Mouse (Mus musculus) forebrain, postnatal 0 days (tissue): ENCODE data around the gene Ildr1. TPM values are rescaled to one million over a fixed set of nuclear protein-coding genes. Genes with fewer than 3 reads are reported as not detected.

Experiments used
- ATAC-seq: fragments of 200-750 bp; cut with Nextera tagmentation; 2 replicates; pipeline ENCODE4 v1.8.0; 2017; ENCODE audit warnings: mild to moderate bottlenecking, moderate library complexity
- DNase-seq: peaks from one replicate; pipeline ENCODE4 v3.0.0-alpha.2; 2015
- H3K27ac ChIP-seq: fragments of 300-500 bp; sonication (generic); 2 replicates; pipeline ENCODE4 v1.5.1; 2014; ENCODE audit warnings: low read depth, mild to moderate bottlenecking, antibody characterized with exemption, low read length, moderate library complexity, mixed read lengths
- H3K27me3 ChIP-seq: fragments of 300-500 bp; sonication (generic); 2 replicates; pipeline ENCODE4 v1.6.1; 2014; ENCODE audit warnings: mild to moderate bottlenecking, low read length, mixed read lengths; ENCODE audit not compliant: insufficient read depth
- H3K36me3 ChIP-seq: fragments of 300-500 bp; sonication (generic); 2 replicates; pipeline ENCODE4 v1.6.1; 2014; ENCODE audit warnings: mild to moderate bottlenecking, moderate library complexity; ENCODE audit not compliant: insufficient read depth
- H3K4me1 ChIP-seq: fragments of 300-500 bp; sonication (generic); 2 replicates; pipeline ENCODE4 v1.6.1; 2014; ENCODE audit warnings: antibody characterized with exemption; ENCODE audit not compliant: insufficient read depth
- H3K4me2 ChIP-seq: fragments of 300-500 bp; sonication (generic); 2 replicates; pipeline ENCODE4 v1.6.1; 2014; ENCODE audit warnings: low read depth, mild to moderate bottlenecking, moderate library complexity
- H3K4me3 ChIP-seq: fragments of 300-500 bp; sonication (generic); 2 replicates; pipeline ENCODE4 v1.5.1; 2014; ENCODE audit warnings: low read depth, low read length, mixed read lengths
- H3K9ac ChIP-seq: fragments of 300-500 bp; sonication (generic); 2 replicates; pipeline ENCODE4 v1.6.1; 2014; ENCODE audit warnings: mild to moderate bottlenecking
- H3K9me3 ChIP-seq: fragments of 300-500 bp; sonication (generic); 2 replicates; pipeline ENCODE4 v1.6.1; 2016; ENCODE audit warnings: low read length
- CTCF ChIP-seq: sonication (generic); IDR thresholded peaks from 2 replicates; pipeline ENCODE4 v1.5.1; 2016; ENCODE audit warnings: antibody characterized with exemption, control low read depth, low read depth
- WGBS: fragments of 180-500 bp; shearing (Covaris S2); extraction: QIAGEN DNeasy Blood & Tissue Kit; methylation state at CpG from one replicate; pipeline ENCODE4 v1.1.7; 2014; 5-methylcytosine and 5-hydroxymethylcytosine counted together
- polyA plus RNA-seq: library from polyadenylated mRNA; unstranded; fragments of >200 nt; fragmentation: Nextera tagmentation; extraction: Ambion mirVana; gene quantifications from 2 replicates; pipeline ENCODE4 v1.2.1, GENCODE M21; 2015
- total RNA-seq: library from RNA; depleted of rRNA; stranded (reverse); fragments of >200 nt; gene quantifications from 2 replicates; pipeline ENCODE4 v1.2.3, GENCODE M21; 2014

The Ildr1 gene
- total and polyA plus RNA-seq, 2 experiments from 2014 or later: 0.76 to 1.1 TPM

DNA sequence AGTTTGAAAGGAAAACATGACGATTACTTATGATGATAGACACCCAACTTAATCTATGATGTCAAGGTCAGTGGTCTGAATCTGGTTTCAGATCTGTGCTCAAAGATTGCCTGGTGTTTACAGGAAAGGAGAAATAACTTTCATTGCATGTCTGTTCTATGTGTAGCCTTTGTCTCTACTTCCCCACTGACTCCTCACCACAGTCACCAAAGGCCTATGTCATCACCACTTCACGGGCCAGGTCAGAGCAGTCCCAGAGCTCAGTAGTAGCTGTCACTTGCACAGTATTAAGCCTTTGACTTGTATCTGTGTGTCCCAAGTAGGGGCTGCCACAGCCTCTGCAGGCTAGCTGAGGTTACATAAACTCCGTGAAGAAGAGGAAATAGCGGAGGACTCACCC is 23.7 kb downstream of the Ildr1 start:
- DNase-seq (no peak), ATAC-seq (no peak)
- no peak for TF ChIP-seq CTCF
- Histone ChIP-seq H3K9me3 (no peaks in the 10 kb centered on the region), H3K4me1 (no peaks in the 10 kb centered on the region), H3K4me2 (no peak overlapping the region), H3K36me3 (no peaks in the 10 kb centered on the region), H3K27ac (no peak overlapping the region), H3K9ac (no peak overlapping the region), H3K4me3 (no peak overlapping the region), H3K27me3 (no peaks in the 10 kb centered on the region)
- WGBS: 89% methylated on average over 4 of the region's 4 CpGs

DNA sequence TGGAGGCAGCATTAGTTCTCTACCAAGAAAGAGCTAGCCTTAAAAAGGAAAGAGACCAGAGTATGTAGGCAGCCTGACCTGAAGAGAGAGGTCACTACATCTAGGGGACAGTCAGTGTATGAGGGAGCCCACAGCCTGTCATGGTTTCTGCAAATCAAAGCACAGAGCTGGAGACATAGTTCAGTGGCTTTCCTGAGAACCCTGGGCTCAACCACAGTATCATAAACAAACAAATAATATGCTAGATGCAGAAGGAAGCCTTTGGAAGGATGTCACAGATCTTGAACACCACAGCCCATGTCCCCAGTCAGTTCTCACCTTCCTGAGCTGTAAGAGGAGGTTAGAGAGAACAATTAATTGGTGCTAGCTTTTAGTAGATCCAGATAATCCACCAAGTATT is 24.9 kb downstream of the Ildr1 start:
- no peak for TF ChIP-seq CTCF
- H3K27ac ChIP-seq: no peak overlapping the region
- no peaks in the 10 kb centered on the region for H3K9me3 ChIP-seq
- H3K9ac ChIP-seq: no peak overlapping the region
- no peaks in the 10 kb centered on the region for H3K4me1 ChIP-seq
- H3K36me3 ChIP-seq: no peaks in the 10 kb centered on the region
- no peak overlapping the region for H3K4me3 ChIP-seq
- ATAC-seq: no peak
- no peak for DNase-seq
- H3K27me3 ChIP-seq: no peaks in the 10 kb centered on the region
- no peak overlapping the region for H3K4me2 ChIP-seq

DNA sequence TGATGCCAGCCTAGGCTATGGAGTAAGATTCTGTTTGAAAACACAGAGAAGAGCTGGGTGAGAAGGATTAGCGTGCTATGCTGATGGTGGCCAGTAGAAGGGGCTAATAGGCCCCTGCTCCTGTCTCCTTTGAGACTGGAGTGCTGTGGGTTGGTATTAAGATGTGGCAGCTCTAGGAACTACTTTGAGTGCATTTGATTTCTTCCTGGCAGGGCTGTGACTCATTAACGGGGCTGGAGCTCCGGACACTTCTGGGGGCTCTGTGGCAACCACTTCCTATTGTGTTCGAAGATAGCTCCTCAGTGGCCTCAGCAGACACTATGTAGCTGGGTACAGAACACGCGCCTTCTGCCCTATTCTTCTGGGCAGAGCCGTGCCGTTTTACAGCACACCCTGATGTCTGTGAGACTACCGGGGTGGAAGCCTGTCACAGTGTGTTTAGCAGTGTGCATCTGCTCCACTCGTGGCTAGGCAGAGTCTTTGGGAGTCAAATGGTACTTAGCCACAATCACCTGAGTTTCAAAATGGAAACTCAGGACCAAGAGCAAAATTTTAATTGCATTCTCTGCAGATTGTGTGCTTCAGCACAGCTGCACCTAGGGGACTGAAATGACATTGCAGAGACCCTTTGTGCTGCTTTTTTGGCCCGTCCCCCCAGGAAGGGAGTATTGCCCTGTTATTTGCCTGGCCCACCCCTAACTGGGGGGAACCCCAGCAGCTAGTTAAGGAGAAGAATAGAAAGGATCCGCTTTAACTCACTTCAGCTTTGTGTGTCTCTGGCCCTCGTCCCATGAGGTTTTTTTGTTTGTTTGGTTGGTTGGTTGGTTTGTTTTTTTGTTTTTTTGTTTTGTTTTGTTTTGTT is 26.6 kb downstream of the Ildr1 start:
- Histone ChIP-seq H3K36me3 (no peaks in the 10 kb centered on the region), H3K27ac (no peak overlapping the region), H3K9ac (no peak overlapping the region), H3K4me3 (no peak overlapping the region), H3K4me1 (no peaks in the 10 kb centered on the region), H3K4me2 (no peak overlapping the region), H3K27me3 (no peaks in the 10 kb centered on the region), H3K9me3 (no peaks in the 10 kb centered on the region)
- ATAC-seq: peak; percentile 38
- 47% methylated on average over 13 of the region's 13 CpGs for WGBS
- peak; percentile 40 for TF ChIP-seq CTCF
- no peak for DNase-seq

DNA sequence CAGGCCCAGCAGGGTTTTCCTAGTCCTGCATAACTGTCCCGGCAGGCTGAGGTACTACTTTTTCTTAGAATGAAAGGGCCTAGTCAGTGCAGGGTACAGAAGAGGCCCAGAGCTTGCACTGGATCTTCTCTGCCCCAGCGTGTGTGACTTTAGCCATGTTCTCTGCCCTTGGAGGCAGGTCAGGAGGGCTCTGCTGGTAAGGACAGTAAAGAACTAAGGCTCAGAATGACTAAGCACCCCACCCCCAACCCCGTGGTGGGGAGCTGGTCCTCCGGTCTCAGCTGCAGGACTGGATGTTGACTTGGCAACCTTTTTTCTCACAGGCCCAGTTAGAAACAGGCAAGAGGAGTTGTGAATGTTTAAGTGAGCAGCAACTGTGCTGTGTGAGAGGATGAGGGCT is 29.0 kb downstream of the Ildr1 start:
- Histone ChIP-seq H3K9ac (no peak overlapping the region), H3K36me3 (no peaks in the 10 kb centered on the region), H3K9me3 (no peaks in the 10 kb centered on the region), H3K4me1 (no peaks in the 10 kb centered on the region), H3K4me3 (no peak overlapping the region), H3K27me3 (no peaks in the 10 kb centered on the region), H3K4me2 (no peak overlapping the region), H3K27ac (no peak overlapping the region)
- no peak for ATAC-seq
- no peak for DNase-seq
- TF ChIP-seq CTCF: no peak
- WGBS: 28% methylated on average over 4 of the region's 4 CpGs

DNA sequence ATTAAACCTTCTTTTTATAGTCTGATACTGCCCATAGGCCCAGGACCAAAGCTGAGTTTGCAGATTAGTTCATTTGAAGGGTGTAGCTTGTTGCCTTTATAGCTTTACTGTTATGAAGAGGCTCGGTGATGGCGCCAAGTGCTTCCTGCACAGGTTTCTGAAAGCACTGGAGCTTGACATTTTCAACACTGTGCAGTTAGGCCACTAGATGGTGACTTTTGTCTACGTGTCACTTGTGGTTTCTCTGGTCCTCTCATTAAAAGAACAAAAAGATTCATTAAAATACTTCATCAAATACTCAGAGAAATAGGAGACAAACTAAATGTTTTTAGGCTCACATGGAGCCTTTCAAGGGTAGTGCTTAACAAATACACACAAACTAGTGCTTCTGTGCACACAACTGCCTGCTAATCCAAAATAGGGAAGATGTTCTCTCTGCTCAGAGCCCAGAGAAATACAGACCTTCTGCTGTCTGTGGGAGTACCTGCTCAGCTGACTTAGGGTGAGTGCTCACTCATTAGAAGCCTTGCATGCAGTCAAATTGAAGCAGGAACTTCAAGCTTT is 30.2 kb downstream of the Ildr1 start:
- no peak overlapping the region for H3K4me3 ChIP-seq
- 58% methylated on average over 3 of the region's 3 CpGs for WGBS

DNA sequence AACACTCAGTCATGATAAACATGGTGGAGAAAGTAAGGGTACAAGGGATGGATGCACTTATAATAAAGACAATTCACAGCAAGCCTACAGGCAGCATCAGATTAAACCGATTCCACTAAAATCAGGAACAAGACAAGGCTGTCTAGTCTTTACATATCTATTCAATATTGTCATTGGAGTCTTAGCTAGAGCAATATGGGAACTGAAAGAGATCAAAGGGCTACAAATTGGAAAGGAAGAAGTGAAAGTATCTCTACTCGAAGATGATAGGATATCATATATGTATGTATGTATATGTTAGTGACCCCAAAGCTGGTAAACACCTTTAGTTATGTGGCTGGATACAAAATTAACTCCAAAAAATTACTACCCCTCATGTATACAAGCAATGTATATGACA is 35.2 kb downstream of the Ildr1 start:
- 94% methylated on average over 2 of the region's 2 CpGs for WGBS

More for the DNA sequence above, 30.2 kb downstream of the Ildr1 start:
- peak; percentile 46 for DNase-seq
- TF ChIP-seq CTCF: peak; percentile 64
- H3K27ac ChIP-seq: no peak overlapping the region
- H3K36me3 ChIP-seq: no peaks in the 10 kb centered on the region
- H3K9ac ChIP-seq: no peak overlapping the region
- ATAC-seq: peak; percentile 66; the same call in 1 of the 2 replicates
- no peak overlapping the region for H3K4me2 ChIP-seq
- H3K27me3 ChIP-seq: no peaks in the 10 kb centered on the region
- H3K9me3 ChIP-seq: no peaks in the 10 kb centered on the region
- no peaks in the 10 kb centered on the region for H3K4me1 ChIP-seq

DNA sequence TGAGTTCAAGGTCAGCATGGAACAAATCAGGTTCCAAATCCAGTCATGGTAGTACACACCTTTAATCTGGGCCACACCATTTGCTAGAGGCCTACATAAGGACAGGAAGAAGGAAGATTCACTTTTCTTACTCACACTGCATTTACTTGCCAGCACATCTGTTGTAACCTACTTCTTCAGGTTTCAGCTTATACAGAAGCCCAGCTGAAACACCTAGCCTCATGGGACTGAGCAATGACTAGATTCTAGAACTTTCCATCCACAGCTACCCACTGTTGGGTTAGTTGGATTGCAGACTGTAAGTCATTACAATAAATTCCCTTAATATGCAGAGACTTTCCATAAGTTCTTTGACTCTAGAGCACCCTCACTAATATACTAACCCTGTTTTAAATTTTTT is 38.8 kb downstream of the Ildr1 start:
- H3K4me2 ChIP-seq: no peak overlapping the region
- H3K36me3 ChIP-seq: no peaks in the 10 kb centered on the region
- ATAC-seq (no peak), DNase-seq (no peak)
- no peaks in the 10 kb centered on the region for H3K9me3 ChIP-seq
- H3K9ac ChIP-seq: no peak overlapping the region
- no peak for TF ChIP-seq CTCF
- no peaks in the 10 kb centered on the region for H3K27me3 ChIP-seq
- no peak overlapping the region for H3K4me3 ChIP-seq
- no peak overlapping the region for H3K27ac ChIP-seq
- no peaks in the 10 kb centered on the region for H3K4me1 ChIP-seq

More for the DNA sequence above, 35.2 kb downstream of the Ildr1 start:
- ATAC-seq: no peak
- no peak overlapping the region for H3K4me3 ChIP-seq
- no peak overlapping the region for H3K4me2 ChIP-seq
- H3K27ac ChIP-seq: no peak overlapping the region
- no peaks in the 10 kb centered on the region for H3K4me1 ChIP-seq
- no peaks in the 10 kb centered on the region for H3K27me3 ChIP-seq
- no peak overlapping the region for H3K9ac ChIP-seq
- no peaks in the 10 kb centered on the region for H3K9me3 ChIP-seq
- no peaks in the 10 kb centered on the region for H3K36me3 ChIP-seq
- no peak for TF ChIP-seq CTCF
- DNase-seq: no peak
